Mouse (Mus musculus) brain, embryonic 14.5 days (tissue): ENCODE measurements around the gene C1qa.

Source experiments
- CTCF ChIP-seq: fragments of 200-500 bp; IDR thresholded peaks from 2 replicates; pipeline ENCODE4 v1.5.1; 2012; ENCODE audit warnings: inconsistent platforms, mild to moderate bottlenecking, moderate library complexity, borderline replicate concordance; ENCODE audit not compliant: insufficient read depth, insufficient read length; ENCODE audit errors: extremely low read depth
- POLR2A ChIP-seq: fragments of 200-500 bp; IDR thresholded peaks from 2 replicates; pipeline ENCODE4 v1.6.1; 2012; ENCODE audit warnings: mild to moderate bottlenecking, inconsistent platforms, borderline replicate concordance; ENCODE audit not compliant: poor library complexity, insufficient read depth, insufficient read length, severe bottlenecking; ENCODE audit errors: extremely low read depth

GRCm38 (mm10) chr4:136865531-136865930, 33.1 kb downstream of the C1qa start:
- TF ChIP-seq CTCF, result no peak
- TF ChIP-seq POLR2A, result no peak
